Mouse (Mus musculus) kidney, embryonic 14.5 days (tissue): ENCODE data around the gene Paxbp1. TPM values are rescaled to one million over a fixed set of nuclear protein-coding genes. Genes with fewer than 3 reads are reported as not detected.
A peak's percentile ranks its signal among the peaks of the same experiment; 100 is the strongest.

Experiments
- ATAC-seq: fragments of 200-750 bp; cut with Nextera tagmentation; 2 replicates; pipeline ENCODE4 v1.8.0; 2017; ENCODE audit warnings: moderate number of reproducible peaks, mild to moderate bottlenecking, moderate TSS enrichment, moderate library complexity; ENCODE audit not compliant: low FRiP score, low TSS enrichment
- H3K27ac ChIP-seq: fragments of 300-500 bp; sonication (generic); 2 replicates; pipeline ENCODE4 v1.5.1; 2014; ENCODE audit warnings: low read depth, mild to moderate bottlenecking, low read length, moderate library complexity, mixed read lengths
- H3K27me3 ChIP-seq: fragments of 300-500 bp; sonication (generic); 2 replicates; pipeline ENCODE4 v1.6.1; 2014; ENCODE audit warnings: mild to moderate bottlenecking, low read length; ENCODE audit not compliant: control insufficient read depth, insufficient read depth
- H3K36me3 ChIP-seq: fragments of 300-500 bp; sonication (generic); 2 replicates; pipeline ENCODE4 v1.6.1; 2014; ENCODE audit warnings: low read length, mixed read lengths; ENCODE audit not compliant: control insufficient read depth, insufficient read depth
- H3K4me1 ChIP-seq: fragments of 300-500 bp; sonication (generic); 2 replicates; pipeline ENCODE4 v1.6.1; 2014; ENCODE audit warnings: low read length, mixed read lengths; ENCODE audit not compliant: control insufficient read depth, insufficient read depth
- H3K4me2 ChIP-seq: fragments of 300-500 bp; sonication (generic); replicated peaks from 2 replicates; pipeline ENCODE4 v1.6.1; 2014; ENCODE audit warnings: low read depth, mild to moderate bottlenecking, low read length
- H3K4me3 ChIP-seq: fragments of 300-500 bp; sonication (generic); 2 replicates; pipeline ENCODE4 v1.5.1; 2014; ENCODE audit warnings: mild to moderate bottlenecking, low read length
- H3K9ac ChIP-seq: fragments of 300-500 bp; sonication (generic); 2 replicates; pipeline ENCODE4 v1.6.1; 2014; ENCODE audit warnings: low read depth, mild to moderate bottlenecking, low read length, moderate library complexity
- H3K9me3 ChIP-seq: fragments of 300-500 bp; sonication (generic); 2 replicates; pipeline ENCODE4 v1.6.1; 2016; ENCODE audit warnings: low read length; ENCODE audit not compliant: control insufficient read depth
- WGBS: fragments of 180-500 bp; shearing (Covaris S2); extraction: QIAGEN DNeasy Blood & Tissue Kit; methylation state at CpG from one replicate; pipeline ENCODE4 v1.1.7; 2014; 5-methylcytosine and 5-hydroxymethylcytosine counted together
- polyA plus RNA-seq: library from polyadenylated mRNA; unstranded; fragments of >200 nt; fragmentation: Nextera tagmentation; extraction: Ambion mirVana; gene quantifications from 2 replicates; pipeline ENCODE4 v1.2.1, GENCODE M21; 2014

Paxbp1 gene
- polyA plus RNA-seq, 1 experiment from 2014 or later: 75.6 TPM

- Histone ChIP-seq H3K27ac (no peak overlapping the region), H3K4me1 (no peaks in the 10 kb centered on the region), H3K36me3 (peaks cover 94% of the 10 kb centered on the region), H3K4me2 (no peak overlapping the region), H3K4me3 (no peak overlapping the region), H3K9me3 (no peaks in the 10 kb centered on the region), H3K27me3 (no peaks in the 10 kb centered on the region), H3K9ac (no peak overlapping the region)
- no peak for ATAC-seq
- 89% methylated on average over 2 of the region's 2 CpGs for WGBS
Measured at GRCm38 (mm10) chr16:91029901-91030300, 14.4 kb downstream of the Paxbp1 start.

- H3K27ac ChIP-seq: no peak overlapping the region
- no peaks in the 10 kb centered on the region for H3K4me1 ChIP-seq
- H3K9ac ChIP-seq: no peak overlapping the region
- no peak overlapping the region for H3K4me3 ChIP-seq
- H3K36me3 ChIP-seq: peaks cover 94% of the 10 kb centered on the region
- no peaks in the 10 kb centered on the region for H3K27me3 ChIP-seq
- ATAC-seq: no peak
- no peak overlapping the region for H3K4me2 ChIP-seq
- no peaks in the 10 kb centered on the region for H3K9me3 ChIP-seq
- 89% methylated on average over 8 of the region's 8 CpGs for WGBS
Measured at GRCm38 (mm10) chr16:91029161-91029743, 15.1 kb downstream of the Paxbp1 start.

GRCm38 (mm10) chr16:91026290-91026689 lies 18.1 kb downstream of the Paxbp1 start:
- no peak overlapping the region for H3K27ac ChIP-seq
- H3K9ac ChIP-seq: no peak overlapping the region
- ATAC-seq: no peak
- 89% methylated on average over 4 of the region's 4 CpGs for WGBS
- H3K36me3 ChIP-seq: peaks cover 94% of the 10 kb centered on the region
- H3K9me3 ChIP-seq: no peaks in the 10 kb centered on the region
- no peaks in the 10 kb centered on the region for H3K27me3 ChIP-seq
- no peak overlapping the region for H3K4me2 ChIP-seq
- H3K4me1 ChIP-seq: no peaks in the 10 kb centered on the region
- no peak overlapping the region for H3K4me3 ChIP-seq

GRCm38 (mm10) chr16:91023384-91023783 lies 21.0 kb downstream of the Paxbp1 start:
- no peaks in the 10 kb centered on the region for H3K27me3 ChIP-seq
- H3K27ac ChIP-seq: no peak overlapping the region
- ATAC-seq: no peak
- H3K36me3 ChIP-seq: peaks cover 98% of the 10 kb centered on the region
- H3K4me1 ChIP-seq: no peaks in the 10 kb centered on the region
- no peak overlapping the region for H3K9ac ChIP-seq
- H3K4me2 ChIP-seq: no peak overlapping the region
- no peaks in the 10 kb centered on the region for H3K9me3 ChIP-seq
- H3K4me3 ChIP-seq: no peak overlapping the region
- WGBS: 94% methylated on average over 1 of the region's 1 CpGs

- no peak overlapping the region for H3K4me2 ChIP-seq
- H3K36me3 ChIP-seq: peaks cover 93% of the 10 kb centered on the region
- ATAC-seq: no peak
- H3K9me3 ChIP-seq: no peaks in the 10 kb centered on the region
- no peak overlapping the region for H3K9ac ChIP-seq
- H3K27ac ChIP-seq: no peak overlapping the region
- no peaks in the 10 kb centered on the region for H3K4me1 ChIP-seq
- no peaks in the 10 kb centered on the region for H3K27me3 ChIP-seq
- H3K4me3 ChIP-seq: no peak overlapping the region
- WGBS: 87% methylated on average over 10 of the region's 10 CpGs
Measured at GRCm38 (mm10) chr16:91020842-91021483, 23.4 kb downstream of the Paxbp1 start.

- no peak for ATAC-seq
- Histone ChIP-seq H3K4me3 (no peak overlapping the region), H3K9ac (no peak overlapping the region), H3K4me2 (no peak overlapping the region), H3K27ac (no peak overlapping the region), H3K27me3 (no peaks in the 10 kb centered on the region), H3K36me3 (peaks cover 91% of the 10 kb centered on the region), H3K4me1 (no peaks in the 10 kb centered on the region), H3K9me3 (no peaks in the 10 kb centered on the region)
- 92% methylated on average over 4 of the region's 4 CpGs for WGBS
Measured at GRCm38 (mm10) chr16:91019476-91019875, 24.9 kb downstream of the Paxbp1 start.

- no peak overlapping the region for H3K27ac ChIP-seq
- no peak overlapping the region for H3K9ac ChIP-seq
- no peaks in the 10 kb centered on the region for H3K9me3 ChIP-seq
- WGBS: 86% methylated on average over 4 of the region's 4 CpGs
- no peak overlapping the region for H3K4me2 ChIP-seq
- no peak for ATAC-seq
- H3K4me3 ChIP-seq: no peak overlapping the region
- H3K36me3 ChIP-seq: peaks cover 69% of the 10 kb centered on the region
- H3K4me1 ChIP-seq: no peaks in the 10 kb centered on the region
- no peaks in the 10 kb centered on the region for H3K27me3 ChIP-seq
Measured at GRCm38 (mm10) chr16:91015761-91016160, 28.6 kb downstream of the Paxbp1 start.

GRCm38 (mm10) chr16:91011847-91012246 lies 32.5 kb downstream of the Paxbp1 start:
- Histone ChIP-seq H3K9me3 (no peaks in the 10 kb centered on the region), H3K27ac (peak overlapping the region; percentile 89; the same call in 1 of the 2 replicates), H3K9ac (peak overlapping the region; percentile 73; the same call in 1 of the 2 replicates)

GRCm38 (mm10) chr16:91011021-91011683 lies 33.2 kb downstream of the Paxbp1 start, which contains the start of gene Synj1:
Gene Synj1 (minus strand): TSS chr16:91011308.
- under 1% methylated on average over 65 of the region's 66 CpGs for WGBS
- peak within 1 kb of the TSS; percentile 83 for H3K9ac ChIP-seq
- H3K4me3 ChIP-seq: peak within 1 kb of the TSS; percentile 88
- H3K36me3 ChIP-seq: peaks cover 29% of the 10 kb centered on the region
- peak within 1 kb of the TSS; percentile 89 for H3K27ac ChIP-seq
- peaks cover 7% of the 10 kb centered on the region; the same call in 1 of the 2 replicates for H3K4me1 ChIP-seq
- H3K4me2 ChIP-seq: peak within 1 kb of the TSS; percentile 89
- peak; percentile 96 for ATAC-seq
- H3K9me3 ChIP-seq: no peaks in the 10 kb centered on the region
- no peaks in the 10 kb centered on the region for H3K27me3 ChIP-seq

More at GRCm38 (mm10) chr16:91011847-91012246, 32.5 kb downstream of the Paxbp1 start:
- H3K36me3 ChIP-seq: peaks cover 32% of the 10 kb centered on the region
- H3K4me1 ChIP-seq: peaks cover 7% of the 10 kb centered on the region; the same call in 1 of the 2 replicates
- peak overlapping the region; percentile 52 for H3K4me2 ChIP-seq
- peak overlapping the region; percentile 88 for H3K4me3 ChIP-seq
- no peak for ATAC-seq
- 37% methylated on average over 3 of the region's 3 CpGs for WGBS
- no peaks in the 10 kb centered on the region for H3K27me3 ChIP-seq
